Mouse (Mus musculus): ENCODE data around the gene Arl5c. TPM values are rescaled to one million over a fixed set of nuclear protein-coding genes. Genes with fewer than 3 reads are reported as not detected.
"Not testable (repeated sequence)": the region's sequence is repeated elsewhere in the genome, so short reads cannot be mapped to it uniquely, and the experiment has no call there.

The Arl5c gene
- total RNA-seq, 4 experiments from 2014 or later, result 0.59 to 1.5 (median 1.3) TPM

GRCm38 (mm10) chr11:97960907-97961306 is 35.1 kb downstream of the Arl5c start:
- DNase-seq (ENCODE audit: low spot score in 2 of 2), result no peak

GRCm38 (mm10) chr11:97959300-97959680 is 36.7 kb downstream of the Arl5c start:
- peak in 1 of 2 experiments; percentile 41 for DNase-seq (ENCODE audit: low spot score in 2 of 2)

- DNase-seq (ENCODE audit: low spot score in 2 of 2), result no peak
Observed at GRCm38 (mm10) chr11:97958641-97959299, 37.2 kb downstream of the Arl5c start.

- no peak for DNase-seq (ENCODE audit: low spot score in 2 of 2)
Observed at GRCm38 (mm10) chr11:97956905-97957560, 38.9 kb downstream of the Arl5c start.

- no peak for DNase-seq (ENCODE audit: low spot score in 2 of 2)
Observed at GRCm38 (mm10) chr11:97955915-97956314, 40.1 kb downstream of the Arl5c start.

DNA sequence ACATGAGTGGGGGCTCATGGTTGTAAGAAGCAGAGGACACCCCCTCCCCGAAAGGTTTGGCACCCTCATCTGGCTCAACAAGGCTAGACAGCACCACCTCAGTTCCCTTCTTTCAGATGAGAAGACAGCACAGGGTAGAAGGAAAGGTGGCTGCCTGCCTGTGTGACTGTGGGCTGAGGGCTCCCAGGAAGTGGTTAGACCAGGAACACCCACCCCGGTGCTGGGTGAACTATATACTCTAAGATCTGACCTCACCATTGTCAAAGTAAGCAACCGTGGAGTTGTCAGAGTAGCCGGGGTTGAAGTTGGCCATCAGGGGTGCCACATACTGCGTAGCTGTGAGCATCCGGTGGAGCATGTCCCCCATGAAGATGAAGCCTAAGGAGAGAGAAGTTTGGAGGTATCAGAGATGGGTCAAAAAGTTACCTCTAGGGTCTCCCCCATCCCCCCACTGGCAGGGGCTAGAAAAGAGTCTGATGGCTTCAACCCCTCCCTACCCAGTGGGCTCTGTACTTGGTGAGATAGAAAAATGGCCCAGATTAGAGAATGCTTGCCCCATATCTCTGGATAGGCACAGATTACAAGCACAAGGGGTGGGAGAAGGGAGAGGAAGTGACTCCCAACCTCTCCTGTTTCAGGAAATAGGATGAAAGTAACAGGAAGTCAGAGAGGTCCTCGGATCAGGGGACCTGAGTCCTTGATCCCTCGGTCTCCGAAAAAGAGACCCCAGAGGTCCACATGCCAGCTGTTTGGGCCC is 40.7 kb downstream of the Arl5c start:
- no peak for DNase-seq (ENCODE audit: low spot score in 2 of 2)

GRCm38 (mm10) chr11:97954469-97955141 is 41.4 kb downstream of the Arl5c start:
- DNase-seq (ENCODE audit: low spot score in 2 of 2), result no peak

GRCm38 (mm10) chr11:97953939-97954275 is 42.1 kb downstream of the Arl5c start:
- no peak for DNase-seq (ENCODE audit: low spot score in 2 of 2)

DNA sequence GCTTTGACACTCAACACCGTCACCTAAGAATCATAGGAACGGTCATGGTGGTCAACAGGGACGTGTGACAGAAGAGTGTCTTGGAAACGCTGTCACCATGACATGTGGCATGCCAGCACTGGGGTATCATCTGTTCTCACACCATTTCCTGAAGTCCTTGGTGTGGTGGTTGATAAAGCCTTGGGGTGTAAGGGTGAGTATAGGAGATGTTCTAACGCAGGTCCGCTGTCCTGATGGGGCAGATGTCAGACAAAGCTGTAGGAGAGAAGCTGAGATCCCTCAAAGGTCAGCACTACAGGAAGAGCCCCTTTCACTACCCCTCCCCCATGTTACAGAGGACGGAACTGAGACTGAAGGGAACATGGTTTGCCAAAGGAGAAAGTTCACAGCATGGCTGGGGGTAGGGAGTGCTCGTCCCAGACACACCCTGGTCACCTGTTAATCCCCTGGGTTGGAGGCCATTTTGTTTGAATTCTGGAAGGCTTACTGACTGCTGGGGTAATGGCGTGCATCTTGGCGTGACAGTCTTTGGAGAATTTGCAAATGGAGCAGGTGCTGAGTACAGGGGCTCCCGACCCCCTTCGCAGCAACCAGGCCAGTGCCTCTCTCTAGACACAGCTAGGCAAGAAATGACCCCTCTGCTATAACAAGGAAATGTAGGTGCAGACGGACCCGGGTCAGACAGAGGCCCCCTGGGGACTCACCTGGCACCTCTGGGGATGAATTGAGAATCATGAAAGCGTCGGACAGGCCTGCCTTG is 42.6 kb downstream of the Arl5c start:
- no peak for DNase-seq (ENCODE audit: low spot score in 2 of 2)

DNA sequence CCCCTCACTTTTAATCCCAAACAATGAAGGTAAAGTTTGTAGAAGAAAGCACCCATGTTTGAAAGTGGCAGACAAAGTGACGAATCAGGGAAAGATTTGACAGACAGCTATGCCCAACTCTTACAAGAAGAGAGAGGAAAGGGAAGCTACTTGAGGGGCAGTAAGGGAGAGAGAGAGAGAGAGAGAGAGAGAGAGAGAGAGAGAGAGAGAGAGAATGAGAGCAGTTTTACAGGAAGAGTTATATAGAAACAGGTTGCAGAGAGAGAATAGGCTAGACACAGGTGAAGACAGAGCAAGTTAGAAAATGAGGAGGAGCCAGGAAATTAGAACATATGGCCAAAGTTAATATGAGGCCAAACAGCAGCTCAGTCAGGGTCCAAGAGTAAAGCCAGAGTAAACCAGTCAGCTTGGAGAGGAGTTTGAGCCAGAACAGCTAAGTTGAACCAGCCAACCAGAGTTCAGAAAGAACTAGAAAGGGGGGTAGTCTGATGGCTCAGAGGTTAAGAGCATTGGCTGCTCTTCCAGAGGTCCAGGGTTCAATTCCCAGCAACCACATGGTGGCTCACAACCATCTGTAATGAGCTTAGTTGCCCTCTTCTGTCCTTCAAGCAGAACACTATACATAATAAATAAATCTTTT is 43.5 kb downstream of the Arl5c start:
- no peak for DNase-seq (ENCODE audit: low spot score in 2 of 2)

DNA sequence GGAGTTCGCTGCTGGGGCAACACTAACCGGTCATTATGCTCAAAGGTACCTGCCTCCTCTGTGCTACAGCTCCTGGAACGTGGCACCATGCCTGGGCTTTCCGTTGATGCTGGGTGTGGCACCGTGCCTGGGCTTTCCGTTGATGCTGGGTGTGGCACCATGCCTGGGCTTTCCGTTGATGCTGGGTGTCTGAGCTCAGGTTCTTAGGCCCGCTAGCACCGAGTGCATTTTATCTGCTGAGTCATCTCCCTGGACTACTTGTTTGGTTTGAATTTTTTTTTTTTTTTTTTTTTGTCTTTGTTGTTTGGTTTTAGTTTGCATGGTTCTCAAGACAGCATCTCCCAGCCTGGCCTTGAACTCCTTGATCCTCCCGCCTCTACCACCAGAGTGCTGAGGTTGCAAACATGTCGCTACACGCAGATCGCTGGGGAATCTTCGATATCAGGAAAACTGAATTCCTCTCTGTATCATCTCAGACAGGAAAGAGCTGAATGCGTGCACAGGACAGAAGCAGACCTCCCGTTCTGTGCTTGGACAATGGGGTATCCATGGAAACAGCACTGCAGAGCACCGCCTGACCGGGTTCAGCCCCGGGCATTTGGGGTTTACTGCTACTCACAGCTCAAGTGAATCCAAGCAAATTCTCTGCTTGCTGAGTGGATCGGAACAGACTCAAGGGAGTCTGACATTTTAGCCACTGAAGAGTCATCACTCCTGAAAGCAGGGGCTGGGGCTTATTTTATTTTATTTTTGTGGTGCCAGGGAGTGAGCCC is 46.1 kb downstream of the Arl5c start:
- no peak for DNase-seq (ENCODE audit: low spot score in 2 of 2)

GRCm38 (mm10) chr11:97947426-97947825 is 48.6 kb downstream of the Arl5c start:
- DNase-seq (ENCODE audit: low spot score in 2 of 2), result no peak

GRCm38 (mm10) chr11:97945738-97946289 is 50.2 kb downstream of the Arl5c start:
- not testable (repeated sequence) for DNase-seq (ENCODE audit: low spot score in 2 of 2)

GRCm38 (mm10) chr11:97945031-97945430 is 51.0 kb downstream of the Arl5c start:
- peak; percentile 27 to 33 for DNase-seq (ENCODE audit: low spot score in 2 of 2)

DNA sequence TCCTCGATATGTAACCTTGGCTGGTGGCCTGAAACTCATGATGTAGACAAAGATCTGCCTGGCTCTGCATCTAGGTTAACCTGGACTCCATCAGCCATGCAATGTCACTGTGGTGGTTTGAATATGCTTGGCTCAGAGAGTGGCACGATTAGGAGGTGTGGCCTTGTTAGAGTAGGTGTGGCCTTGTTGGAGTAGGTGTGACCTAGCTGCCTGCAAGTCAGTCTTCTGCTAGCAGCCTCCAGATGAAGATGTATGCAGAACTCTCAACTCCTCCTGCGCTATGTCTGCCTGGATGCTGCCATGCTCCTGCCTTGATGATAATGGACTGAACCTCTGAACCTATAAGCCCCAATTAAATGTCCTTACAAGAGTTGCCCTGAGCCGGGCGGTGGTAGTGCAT is 52.7 kb downstream of the Arl5c start:
- no peak for DNase-seq (ENCODE audit: low spot score in 2 of 2)

- no peak for DNase-seq (ENCODE audit: low spot score in 2 of 2)
Observed at GRCm38 (mm10) chr11:97942420-97943111, 53.4 kb downstream of the Arl5c start.

Measured in layer of hippocampus, adult 8-10 months (tissue).